Mouse (Mus musculus) neural tube, embryonic 11.5 days (tissue): ENCODE measurements around the gene Foxn3. TPM values are rescaled to one million over a fixed set of nuclear protein-coding genes. Genes with fewer than 3 reads are reported as not detected.

ENCODE experiments used
- ATAC-seq: fragments of 200-750 bp; cut with Nextera tagmentation; 2 replicates; pipeline ENCODE4 v1.8.0; 2017; ENCODE audit warnings: moderate number of reproducible peaks, mild to moderate bottlenecking, moderate TSS enrichment, moderate library complexity; ENCODE audit not compliant: insufficient read depth, low FRiP score, low TSS enrichment
- DNase-seq: peaks from one replicate; pipeline ENCODE4 v3.0.0-alpha.2; 2015; ENCODE audit warnings: low spot score
- H3K27ac ChIP-seq: fragments of 300-500 bp; sonication (generic); 2 replicates; pipeline ENCODE4 v1.5.1; 2014; ENCODE audit warnings: low read depth, mild to moderate bottlenecking, low read length
- H3K27me3 ChIP-seq: fragments of 300-500 bp; sonication (generic); 2 replicates; pipeline ENCODE4 v1.6.1; 2014; ENCODE audit warnings: mild to moderate bottlenecking, low read length, mixed read lengths; ENCODE audit not compliant: control insufficient read depth, insufficient read depth
- H3K36me3 ChIP-seq: fragments of 300-500 bp; sonication (generic); 2 replicates; pipeline ENCODE4 v1.6.1; 2014; ENCODE audit warnings: mild to moderate bottlenecking, low read length, moderate library complexity, mixed read lengths; ENCODE audit not compliant: control insufficient read depth, insufficient read depth
- H3K4me1 ChIP-seq: fragments of 300-500 bp; sonication (generic); 2 replicates; pipeline ENCODE4 v1.6.1; 2014; ENCODE audit warnings: low read length, mixed read lengths; ENCODE audit not compliant: control insufficient read depth, insufficient read depth
- H3K4me2 ChIP-seq: fragments of 300-500 bp; sonication (generic); 2 replicates; pipeline ENCODE4 v1.6.1; 2014; ENCODE audit warnings: low read depth, mild to moderate bottlenecking, moderate library complexity
- H3K4me3 ChIP-seq: fragments of 300-500 bp; sonication (generic); 2 replicates; pipeline ENCODE4 v1.5.1; 2014; ENCODE audit warnings: low read depth, low read length
- H3K9ac ChIP-seq: fragments of 300-500 bp; sonication (generic); 2 replicates; pipeline ENCODE4 v1.6.1; 2014; ENCODE audit warnings: mild to moderate bottlenecking, low read length
- H3K9me3 ChIP-seq: fragments of 300-500 bp; sonication (generic); 2 replicates; pipeline ENCODE4 v1.6.1; 2016; ENCODE audit warnings: low read length; ENCODE audit not compliant: control insufficient read depth
- WGBS: fragments of 180-500 bp; shearing (Covaris S2); extraction: QIAGEN DNeasy Blood & Tissue Kit; methylation state at CpG from one replicate; pipeline ENCODE4 v1.1.7; 2014; 5-methylcytosine and 5-hydroxymethylcytosine counted together
- polyA plus RNA-seq: library from polyadenylated mRNA; unstranded; fragments of >200 nt; fragmentation: Nextera tagmentation; extraction: Ambion mirVana; gene quantifications from 2 replicates; pipeline ENCODE4 v1.2.1, GENCODE M21; 2014

Foxn3 gene
- polyA plus RNA-seq, 1 experiment from 2014 or later, result 85.8 TPM

DNA sequence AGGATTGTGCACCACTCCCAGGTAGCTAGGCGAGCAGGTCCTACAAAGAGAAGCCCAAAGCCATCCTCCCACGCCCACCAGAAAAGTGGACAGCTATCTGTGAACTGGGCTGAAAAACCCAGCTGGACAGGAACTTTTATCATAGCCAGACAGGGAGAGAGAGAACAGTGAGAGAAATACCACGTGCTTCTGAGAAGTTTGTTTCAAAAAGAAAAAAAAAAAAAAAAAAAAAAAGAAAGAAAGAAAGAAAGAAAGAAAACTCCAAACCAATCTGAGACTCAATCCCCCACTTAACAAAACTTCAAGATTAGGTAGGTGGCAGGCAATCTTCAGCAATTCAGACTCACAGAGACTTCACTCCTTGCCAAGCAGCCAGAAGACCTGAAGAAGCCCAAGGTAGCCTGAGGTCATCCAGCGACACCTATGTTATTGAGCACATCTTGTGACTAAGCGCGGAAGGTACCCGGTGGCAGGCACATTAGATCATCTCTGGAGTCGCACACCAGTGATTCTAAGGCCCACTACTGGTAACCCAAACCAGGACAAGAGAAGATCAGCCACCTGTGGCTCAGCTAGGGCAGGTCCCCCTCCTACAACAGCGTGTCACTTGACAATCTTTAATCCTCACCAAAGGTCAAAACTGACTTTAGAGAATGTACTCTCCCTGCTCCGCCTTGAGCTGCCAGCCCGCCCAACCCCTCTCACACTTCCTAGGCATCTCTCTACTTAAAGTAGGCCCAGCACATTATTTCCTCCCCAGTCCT lies 169.3 kb downstream of the Foxn3 start:
- DNase-seq, result no peak
- Histone ChIP-seq H3K4me3 (peak overlapping the region; percentile 95; the same call in 1 of the 2 replicates), H3K36me3 (no peaks in the 10 kb centered on the region), H3K4me1 (peaks cover 9% of the 10 kb centered on the region), H3K4me2 (peak overlapping the region; percentile 77), H3K9me3 (no peaks in the 10 kb centered on the region), H3K27ac (peak overlapping the region; percentile 88; the same call in 1 of the 2 replicates), H3K27me3 (no peaks in the 10 kb centered on the region), H3K9ac (peak overlapping the region; percentile 87; the same call in 1 of the 2 replicates)
- no peak for ATAC-seq
- 39% methylated on average over 11 of the region's 11 CpGs for WGBS

DNA sequence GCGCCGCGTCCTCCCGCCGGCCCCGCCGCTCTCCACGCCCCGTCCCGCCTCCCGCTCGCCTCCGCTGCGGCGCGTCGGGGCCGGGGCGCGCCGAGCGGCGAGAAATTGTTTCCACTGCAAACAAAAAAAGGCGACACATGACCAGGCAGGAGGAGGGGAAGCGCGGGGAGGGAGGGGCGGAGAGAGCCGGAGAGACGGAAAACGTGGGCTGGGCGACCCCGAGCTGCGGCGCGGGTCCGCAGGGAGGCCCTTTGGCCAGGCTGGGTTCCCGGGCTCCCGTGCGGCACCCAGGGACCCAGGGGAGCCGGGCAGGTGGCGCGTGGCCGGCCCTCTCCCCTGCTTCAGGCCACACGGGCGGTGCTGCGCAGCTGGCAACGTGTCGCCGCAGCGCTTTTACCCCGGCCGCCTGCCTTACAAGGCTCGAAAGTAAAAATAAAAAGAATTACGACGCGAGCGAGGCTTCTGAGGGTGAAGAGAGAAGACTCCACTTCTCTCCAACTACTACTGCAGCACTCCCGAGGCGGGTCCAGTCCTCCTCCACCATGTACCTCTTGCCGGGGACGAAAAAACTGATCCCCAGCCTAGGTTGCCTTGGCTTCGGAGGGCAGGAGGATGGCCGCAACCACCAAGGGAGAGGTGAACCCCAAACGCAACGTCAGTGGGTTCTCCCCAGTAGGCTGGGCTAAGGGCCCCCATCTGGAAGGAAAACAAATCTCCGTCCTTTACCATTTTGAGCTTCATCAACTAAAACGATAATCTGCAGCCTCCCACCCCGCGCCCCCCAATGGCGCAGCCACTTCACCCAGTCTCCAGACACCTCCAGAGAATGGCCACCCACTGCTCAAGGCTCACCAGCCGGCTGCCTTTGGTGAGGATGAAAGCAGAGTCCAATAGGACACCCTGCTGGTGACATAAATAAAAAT lies 170.2 kb downstream of the Foxn3 start:
- Histone ChIP-seq H3K27me3 (no peaks in the 10 kb centered on the region), H3K27ac (peak overlapping the region; percentile 88), H3K36me3 (0 out of 2 replicates have a peak, but pooled peaks cover 2% of the 10 kb centered on the region), H3K9me3 (no peaks in the 10 kb centered on the region), H3K4me1 (peaks cover 9% of the 10 kb centered on the region), H3K4me2 (peak overlapping the region; percentile 77), H3K4me3 (peak overlapping the region; percentile 95), H3K9ac (peak overlapping the region; percentile 87)
- DNase-seq (peak; percentile 92), ATAC-seq (peak; percentile 82)
- under 1% methylated on average over 52 of the region's 71 CpGs for WGBS

DNA sequence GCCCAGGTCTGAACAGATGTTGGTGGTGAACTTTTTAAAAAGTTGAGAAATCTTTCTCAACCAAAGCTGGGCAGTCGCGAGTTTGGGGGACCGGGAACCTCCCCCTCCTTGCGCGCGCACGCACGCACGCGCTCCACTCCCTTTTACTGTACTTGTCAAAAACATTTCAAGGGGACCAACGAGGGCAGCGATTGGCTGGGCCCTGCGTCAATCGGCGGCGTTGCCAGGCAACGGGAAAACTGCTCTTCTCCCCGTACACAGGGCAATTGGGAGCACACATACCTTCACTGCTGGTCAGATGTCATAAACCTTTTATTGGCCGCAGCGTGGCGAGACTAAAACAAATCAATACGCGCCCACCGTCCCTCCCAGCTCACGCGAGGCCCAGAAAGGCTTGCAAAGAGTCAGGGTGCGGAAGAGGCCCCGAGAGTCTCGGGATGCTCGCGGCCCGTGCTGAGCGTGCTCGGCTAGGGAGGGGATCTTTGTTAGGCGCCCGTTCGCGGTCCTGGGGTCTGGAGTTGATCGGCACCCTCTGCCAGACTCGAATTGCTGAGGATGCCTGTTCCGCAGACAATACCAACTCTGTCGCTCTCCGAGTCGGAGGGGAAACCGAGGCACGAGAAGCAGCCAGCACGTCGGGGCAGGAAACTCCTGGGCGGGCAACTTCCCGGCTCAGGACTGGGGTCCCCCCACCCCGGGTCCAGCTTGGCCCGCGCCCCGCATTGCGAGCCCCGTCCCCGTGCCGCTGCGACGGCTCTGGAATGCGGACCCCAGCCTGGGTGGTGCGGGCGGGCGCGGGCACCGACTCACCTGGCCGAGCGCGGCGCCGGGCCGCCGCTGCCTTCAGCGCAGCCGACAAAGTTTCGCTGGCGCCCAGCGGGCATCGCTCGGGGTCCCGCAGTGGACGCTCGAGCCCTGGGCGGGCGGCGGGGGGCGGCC lies 171.2 kb downstream of the Foxn3 start:
- peak overlapping the region; percentile 87 for H3K9ac ChIP-seq
- no peaks in the 10 kb centered on the region for H3K27me3 ChIP-seq
- H3K4me2 ChIP-seq, result peak overlapping the region; percentile 77
- DNase-seq, result peak; percentile 97
- H3K36me3 ChIP-seq, result 0 out of 2 replicates have a peak, but pooled peaks cover 2% of the 10 kb centered on the region
- WGBS, result under 1% methylated on average over 81 of the region's 87 CpGs
- peak; percentile 89 for ATAC-seq
- H3K9me3 ChIP-seq, result no peaks in the 10 kb centered on the region
- H3K4me1 ChIP-seq, result peaks cover 9% of the 10 kb centered on the region
- peak overlapping the region; percentile 95 for H3K4me3 ChIP-seq
- H3K27ac ChIP-seq, result peak overlapping the region; percentile 88

DNA sequence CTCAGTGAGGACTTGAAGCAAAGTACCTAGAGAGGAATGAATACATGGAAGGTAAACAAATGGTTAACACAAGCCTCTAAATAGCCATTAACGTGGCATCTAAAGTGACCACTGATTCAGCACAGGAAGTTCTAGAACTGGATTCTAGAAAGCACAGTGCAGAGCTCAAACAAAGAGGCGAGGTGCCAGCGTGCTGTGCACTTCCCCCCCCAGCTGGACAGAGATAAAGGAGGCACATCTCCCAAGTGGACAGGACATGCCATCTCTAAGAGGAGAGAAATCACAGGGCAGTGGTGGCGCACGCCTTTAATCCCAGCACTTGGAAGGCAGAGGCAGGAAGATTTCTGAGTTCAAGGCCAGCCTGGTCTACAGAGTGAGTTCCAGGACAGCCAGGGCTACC lies 173.0 kb downstream of the Foxn3 start:
- no peak overlapping the region for H3K4me3 ChIP-seq
- H3K27ac ChIP-seq, result no peak overlapping the region
- ATAC-seq, result no peak

DNA sequence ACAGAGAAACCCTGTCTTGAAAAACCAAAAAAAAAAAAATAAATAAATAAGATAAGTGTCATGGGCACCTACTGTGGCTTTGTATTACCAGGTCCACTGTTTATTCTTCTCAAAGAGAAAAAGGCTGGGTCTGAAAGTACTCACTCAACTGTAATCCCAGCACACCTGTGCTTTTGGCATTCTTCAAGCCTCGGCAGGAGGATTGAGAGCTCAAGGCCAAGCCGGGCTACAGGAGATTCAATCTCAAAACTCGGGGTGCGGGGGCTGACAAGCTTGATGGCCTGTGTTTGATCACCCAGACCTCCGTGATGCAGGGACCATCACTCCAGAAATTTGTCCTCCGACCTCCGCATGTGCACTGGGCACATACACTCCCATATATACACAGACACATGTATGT lies 174.1 kb downstream of the Foxn3 start:
- H3K4me1 ChIP-seq, result peaks cover 9% of the 10 kb centered on the region
- ATAC-seq, result no peak
- H3K4me3 ChIP-seq, result no peak overlapping the region
- no peak overlapping the region for H3K9ac ChIP-seq
- H3K36me3 ChIP-seq, result 0 out of 2 replicates have a peak, but pooled peaks cover 2% of the 10 kb centered on the region
- 94% methylated on average over 7 of the region's 7 CpGs for WGBS
- no peaks in the 10 kb centered on the region for H3K27me3 ChIP-seq
- no peak for DNase-seq
- H3K4me2 ChIP-seq, result no peak overlapping the region
- no peaks in the 10 kb centered on the region for H3K9me3 ChIP-seq
- H3K27ac ChIP-seq, result no peak overlapping the region

More for the DNA sequence above, 173.0 kb downstream of the Foxn3 start:
- 0 out of 2 replicates have a peak, but pooled peaks cover 2% of the 10 kb centered on the region for H3K36me3 ChIP-seq
- no peaks in the 10 kb centered on the region for H3K27me3 ChIP-seq
- H3K9ac ChIP-seq, result no peak overlapping the region
- no peak for DNase-seq
- no peak overlapping the region for H3K4me2 ChIP-seq
- H3K4me1 ChIP-seq, result peaks cover 9% of the 10 kb centered on the region
- WGBS, result 81% methylated on average over 5 of the region's 5 CpGs
- H3K9me3 ChIP-seq, result no peaks in the 10 kb centered on the region

DNA sequence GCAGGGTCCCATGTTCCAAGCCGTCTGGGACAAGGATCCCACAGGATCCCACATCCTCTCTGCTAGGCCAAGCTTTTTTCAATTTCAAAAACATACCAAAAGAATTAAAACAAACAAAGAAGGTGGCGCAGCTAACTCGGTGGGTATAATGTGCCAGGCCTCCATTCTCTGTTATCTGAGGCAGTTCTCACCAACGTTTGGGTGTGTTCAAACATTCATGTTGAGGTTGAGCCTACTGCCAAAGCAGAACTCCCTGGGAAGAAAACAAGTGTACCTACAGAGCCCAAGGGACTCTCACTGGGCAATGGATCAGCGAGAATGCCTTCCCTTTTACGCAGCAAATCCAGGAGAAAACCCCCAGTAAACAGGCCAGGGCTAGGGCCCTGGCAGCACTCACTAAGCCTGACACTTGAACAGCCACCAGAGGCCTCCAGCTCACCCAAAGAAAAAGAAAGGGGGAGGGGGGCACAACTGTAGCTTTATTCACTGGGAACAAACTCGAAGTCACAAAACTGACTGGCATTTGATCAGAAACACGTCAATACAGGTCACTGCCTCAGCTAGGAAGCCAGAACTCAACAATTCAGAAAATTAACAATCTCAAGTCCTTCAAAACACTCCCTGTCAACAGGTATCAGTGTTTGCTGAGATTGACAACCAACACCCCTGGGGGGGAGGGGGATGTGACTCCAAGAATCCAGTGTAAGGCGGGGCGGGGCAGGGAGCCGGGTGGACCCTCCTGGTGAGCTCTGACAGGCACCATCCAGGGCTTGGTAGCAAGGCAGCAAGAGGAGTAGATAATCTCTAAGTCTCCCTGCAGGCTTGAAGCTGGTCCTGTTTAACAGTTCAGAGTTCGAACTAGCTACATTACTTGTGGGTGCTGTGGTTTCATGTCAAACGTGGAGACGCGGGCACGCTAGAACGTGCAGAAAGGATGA lies 177.2 kb downstream of the Foxn3 start:
- no peak for DNase-seq
- H3K4me2 ChIP-seq, result no peak overlapping the region
- H3K9me3 ChIP-seq, result no peaks in the 10 kb centered on the region
- WGBS, result 82% methylated on average over 17 of the region's 17 CpGs
- no peak overlapping the region for H3K9ac ChIP-seq
- 0 out of 2 replicates have a peak, but pooled peaks cover 7% of the 10 kb centered on the region for H3K36me3 ChIP-seq
- no peak overlapping the region for H3K27ac ChIP-seq
- H3K4me3 ChIP-seq, result no peak overlapping the region
- ATAC-seq, result no peak
- H3K27me3 ChIP-seq, result no peaks in the 10 kb centered on the region
- H3K4me1 ChIP-seq, result peaks cover 2% of the 10 kb centered on the region; the same call in 1 of the 2 replicates

DNA sequence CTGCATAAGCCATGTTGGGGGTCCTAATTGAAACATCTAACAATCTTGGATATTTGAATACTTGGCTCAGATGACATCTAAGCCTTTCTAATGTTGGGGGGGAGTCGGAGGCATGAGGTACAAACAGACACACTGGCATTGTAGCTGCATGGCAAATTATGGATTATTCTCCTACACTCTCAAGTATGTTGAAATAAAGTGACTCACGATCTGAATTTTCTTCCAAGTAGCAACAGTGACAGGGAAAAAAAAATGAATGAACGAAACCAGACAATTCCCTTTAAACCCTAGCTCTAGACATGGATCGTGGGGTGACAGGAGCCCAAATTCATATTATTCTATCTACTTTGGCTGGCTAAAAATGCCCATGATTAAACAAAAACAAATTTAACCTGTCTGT lies 178.3 kb downstream of the Foxn3 start:
- DNase-seq (no peak), ATAC-seq (no peak)
- H3K36me3 ChIP-seq, result 0 out of 2 replicates have a peak, but pooled peaks cover 7% of the 10 kb centered on the region
- H3K27me3 ChIP-seq, result no peaks in the 10 kb centered on the region
- 92% methylated on average over 4 of the region's 4 CpGs for WGBS
- no peaks in the 10 kb centered on the region for H3K4me1 ChIP-seq
- H3K4me2 ChIP-seq, result no peak overlapping the region
- H3K4me3 ChIP-seq, result no peak overlapping the region
- H3K9me3 ChIP-seq, result no peaks in the 10 kb centered on the region
- H3K9ac ChIP-seq, result no peak overlapping the region
- H3K27ac ChIP-seq, result no peak overlapping the region
